Mouse (Mus musculus) stomach, postnatal 0 days (tissue): ENCODE measurements around the gene Zfp575.

ENCODE experiments used
- CTCF ChIP-seq: IDR thresholded peaks from 2 replicates; pipeline ENCODE4 v1.5.1; 2016; ENCODE audit warnings: antibody characterized with exemption, low read depth, mild to moderate bottlenecking, moderate library complexity
- EP300 ChIP-seq: optimal IDR thresholded peaks from 2 replicates; pipeline ENCODE3; 2016; ENCODE audit warnings: antibody characterized with exemption

GRCm38 (mm10) chr7:24611709-24612108 lies 24.3 kb upstream of the Zfp575 start:
- TF ChIP-seq CTCF (no peak), EP300 (no peak)
